Mouse (Mus musculus) heart, postnatal 0 days (tissue): ENCODE data around the gene Lgr5.

Source experiments
- CTCF ChIP-seq: IDR thresholded peaks from 2 replicates; pipeline ENCODE4 v1.5.1; 2016; ENCODE audit warnings: antibody characterized with exemption, control low read depth, low read depth
- EP300 ChIP-seq: IDR thresholded peaks from 2 replicates; pipeline ENCODE4 v1.6.1; 2016; ENCODE audit warnings: antibody characterized with exemption, low read depth

GRCm38 (mm10) chr10:115520200-115521080, 67.1 kb downstream of the Lgr5 start:
- TF ChIP-seq EP300 (no peak), CTCF (no peak)
